Mouse (Mus musculus) liver, adult 2 months (tissue): ENCODE data around the gene Flywch1.

Experiments used
- CTCF ChIP-seq: fragments of 200-500 bp; IDR thresholded peaks from 2 replicates; pipeline ENCODE4 v1.5.1; 2011; ENCODE audit warnings: low read depth, low read length, control low read depth
- POLR2A ChIP-seq: fragments of 200-500 bp; IDR thresholded peaks from 2 replicates; pipeline ENCODE4 v1.6.1; 2011; ENCODE audit warnings: low read length, control low read depth; ENCODE audit not compliant: insufficient read depth; ENCODE audit errors: extremely low read depth

DNA sequence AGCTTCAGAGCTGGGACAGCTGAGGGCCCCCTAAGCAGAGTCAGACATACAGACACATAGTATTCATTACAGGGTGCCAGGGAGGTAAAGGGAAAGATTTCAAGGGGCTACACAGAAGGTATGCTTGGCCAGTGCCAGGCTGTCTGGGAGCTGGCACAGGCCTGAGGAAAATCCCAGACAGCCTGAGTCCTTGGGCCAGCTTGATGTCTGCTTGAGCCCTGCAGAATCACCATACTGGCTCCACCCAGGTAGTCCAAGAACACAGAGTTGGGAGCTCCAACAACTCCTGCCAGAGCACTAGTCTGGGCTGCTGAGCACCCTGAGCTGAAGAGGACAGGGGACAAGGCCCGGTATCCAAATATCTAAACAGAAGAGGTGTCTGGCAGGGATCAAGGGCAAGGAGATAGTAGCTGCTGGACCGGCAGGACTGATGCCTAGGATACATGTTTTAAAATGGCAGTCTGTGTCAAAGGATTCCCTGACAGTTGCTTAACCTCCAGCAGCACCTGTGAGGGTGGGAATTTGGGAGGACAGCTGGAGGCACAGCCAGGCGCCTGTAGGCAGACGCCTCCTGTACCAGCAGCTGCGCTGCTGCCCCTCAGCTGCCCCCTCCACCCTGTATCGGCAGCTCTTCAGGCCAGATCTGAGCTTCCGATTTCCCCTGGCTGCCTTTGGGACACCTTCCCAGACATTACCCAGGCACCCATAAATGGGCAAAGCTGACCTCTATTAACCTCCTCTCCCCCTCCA, 48.9 kb downstream of the Flywch1 start, which contains the start of gene 1520401A03Rik:
- TF ChIP-seq POLR2A, result no peak
- no peak for TF ChIP-seq CTCF
